Mouse (Mus musculus): Measurements from ENCODE around the gene 2310009B15Rik. TPM values are rescaled to one million over a fixed set of nuclear protein-coding genes. Genes with fewer than 3 reads are reported as not detected.

The 2310009B15Rik gene
- polyA plus RNA-seq, 1 experiment from 2014 or later: 38.9 TPM

Other genes with a start within 250 kb of the 2310009B15Rik start
- 23.3 and 24.5 TPM in 2 replicates for gene Nek7, start 236.7 kb downstream of the 2310009B15Rik start, polyA plus RNA-seq (2015; fragmentation: Nextera tagmentation; extraction: Ambion mirVana)
- gene Lhx9, start 8.3 kb downstream of the 2310009B15Rik start, polyA plus RNA-seq (2015; fragmentation: Nextera tagmentation; extraction: Ambion mirVana): 0.15 and 0.20 TPM in 2 replicates
- gene Dennd1b, start 106.6 kb upstream of the 2310009B15Rik start, polyA plus RNA-seq (2015; fragmentation: Nextera tagmentation; extraction: Ambion mirVana): 9.0 and 9.4 TPM in 2 replicates

Measured in intestine, embryonic 15.5 days (tissue).